Mouse (Mus musculus): ENCODE results near the gene Tbc1d8.

DNA sequence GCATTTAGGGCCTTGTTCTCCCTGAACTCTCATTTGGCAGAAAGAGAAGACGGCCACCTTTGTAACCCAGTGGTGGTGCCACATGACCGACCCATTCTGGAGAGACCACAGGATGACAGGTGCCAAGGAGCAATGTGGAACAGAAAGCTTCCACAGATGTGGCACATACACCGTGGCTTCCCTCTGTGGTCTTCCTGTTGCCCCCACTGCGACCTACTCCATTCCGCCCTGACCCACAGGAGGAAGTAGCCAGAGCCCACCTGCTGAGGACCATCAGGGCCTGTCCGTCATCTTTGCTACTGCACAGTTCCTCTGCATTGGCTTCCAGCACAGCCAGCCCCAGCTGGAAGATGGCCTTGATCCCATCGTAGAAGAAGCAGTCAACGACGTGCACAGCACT lies 97.5 kb downstream of the Tbc1d8 start:
- no peak for TF ChIP-seq CTCF (conservative IDR thresholded peaks at IDR 0.05; ENCODE audit: low read length)
- no peak for TF ChIP-seq NANOG (IDR thresholded peaks at IDR 0.05; ENCODE audit: borderline replicate concordance, low read length)
